Mouse (Mus musculus) cerebellum, adult 18-20 months (tissue): ENCODE data around the gene Gm17087.

Experiments
- DNase-seq, 2 experiments: peaks; one replicate each; pipeline ENCODE4 v3.0.0; 2021

Gene Gm17087

DNA sequence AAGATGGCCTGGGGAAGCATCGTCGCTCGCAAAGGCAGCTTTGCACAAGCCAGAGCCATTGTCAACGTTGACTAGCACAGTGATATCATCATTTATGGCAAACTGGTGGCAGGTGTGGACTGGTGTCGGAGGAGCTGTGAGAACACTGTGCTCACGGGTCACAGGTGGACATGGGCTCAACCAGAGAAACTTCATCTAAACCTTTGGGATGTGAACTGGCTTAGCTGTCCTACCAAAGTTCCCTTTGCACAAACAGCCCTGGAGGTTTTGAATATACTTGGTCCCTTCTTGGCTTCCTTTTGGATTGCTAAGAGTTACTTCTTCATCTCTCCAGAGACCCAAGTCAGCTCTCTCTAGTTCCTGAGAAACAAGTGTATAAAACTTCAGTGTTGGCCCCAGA, at the start of gene Gm17087:
TSS of gene Gm17087 (minus strand) at position 101 of the 400 bp plus-strand sequence.
- DNase-seq, result no peak

DNA sequence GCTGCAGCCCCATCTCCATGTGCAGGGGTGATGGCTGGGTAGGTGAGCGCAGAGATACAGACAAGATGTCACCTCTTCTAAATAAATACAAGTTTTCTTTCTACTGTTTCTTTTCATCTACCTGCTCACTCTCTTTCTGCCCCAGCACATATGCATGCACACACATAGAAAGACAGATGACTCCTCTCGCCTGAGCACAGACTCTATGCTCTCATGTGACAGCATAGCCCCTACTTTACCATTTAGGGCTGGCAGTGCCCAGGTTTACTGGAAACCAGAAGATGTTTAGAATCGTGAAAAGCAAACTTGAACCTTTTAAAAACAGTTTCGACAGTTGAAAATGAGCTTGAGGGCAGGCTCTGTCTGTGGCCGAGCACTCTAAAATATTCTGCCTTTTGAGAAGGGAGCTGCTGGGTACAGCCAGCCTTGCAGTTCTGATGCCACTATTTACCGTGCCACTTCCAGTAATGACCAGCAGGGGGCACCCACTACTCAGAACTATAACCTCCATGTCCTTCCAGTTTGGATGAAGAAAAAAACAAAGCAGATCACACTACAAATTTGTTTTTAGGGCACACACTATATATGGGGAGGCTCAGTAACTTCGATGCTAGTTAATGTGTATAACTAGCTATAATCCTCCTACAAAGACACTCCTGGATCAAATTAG, 47.3 kb upstream of the Gm17087 start:
- DNase-seq, result peak; percentile 83 to 92

DNA sequence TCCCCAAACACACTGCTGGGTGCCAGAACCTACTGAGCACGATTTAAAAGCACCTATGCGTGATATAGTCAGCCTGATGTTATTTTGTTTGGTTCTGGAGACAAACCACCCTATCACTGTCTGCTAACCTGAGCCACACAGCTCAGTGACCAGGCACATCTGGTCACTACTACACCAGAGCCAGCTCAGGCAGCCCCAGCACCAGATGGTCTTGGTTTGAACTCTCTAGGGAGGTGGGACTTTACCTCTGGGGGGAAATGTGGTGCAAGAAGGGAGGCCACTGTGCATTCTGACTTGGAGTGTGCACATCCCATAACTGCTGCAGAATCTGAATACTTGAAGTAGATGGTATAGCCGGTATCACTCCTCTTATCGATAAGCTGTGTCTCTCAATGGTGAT, 45.2 kb upstream of the Gm17087 start:
- no peak for DNase-seq

DNA sequence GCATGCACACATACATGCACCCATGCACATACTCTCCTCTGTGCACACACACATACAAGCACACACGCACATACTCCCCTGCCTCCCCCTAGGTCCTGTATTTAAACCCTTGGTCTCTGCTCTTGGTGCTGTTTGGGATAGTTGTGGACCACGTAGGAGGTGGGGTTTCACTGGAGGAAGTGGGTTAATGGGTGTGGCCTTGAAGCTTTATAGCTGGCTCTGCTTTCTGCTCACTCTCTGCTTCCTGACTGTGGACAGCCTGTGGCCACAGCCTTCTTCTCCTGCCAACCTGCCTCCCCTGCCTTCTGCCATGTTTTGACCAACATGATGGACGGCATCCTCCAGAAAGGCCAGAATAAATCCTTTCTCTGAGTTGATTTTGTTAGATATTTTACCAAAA, 39.9 kb upstream of the Gm17087 start:
- no peak for DNase-seq

DNA sequence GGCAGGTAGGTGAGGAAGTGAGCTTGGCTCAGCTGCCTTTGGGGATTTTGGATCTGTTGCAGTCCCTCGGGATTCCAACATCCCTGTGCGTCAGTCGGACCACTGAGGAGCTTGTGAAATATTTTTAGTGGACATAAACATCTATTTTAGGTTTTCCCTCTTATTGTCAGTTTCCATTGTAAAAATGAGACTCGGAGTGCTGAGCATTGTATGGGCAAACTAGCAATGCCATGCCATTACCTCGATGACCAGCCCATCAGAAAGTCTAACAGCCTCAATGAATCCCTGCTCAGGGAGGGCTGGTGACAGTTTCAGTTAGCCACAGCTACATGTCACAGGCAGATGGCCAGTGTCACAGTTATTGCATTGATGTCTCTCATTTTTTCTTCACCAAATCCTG, 39.2 kb upstream of the Gm17087 start:
- no peak for DNase-seq

DNA sequence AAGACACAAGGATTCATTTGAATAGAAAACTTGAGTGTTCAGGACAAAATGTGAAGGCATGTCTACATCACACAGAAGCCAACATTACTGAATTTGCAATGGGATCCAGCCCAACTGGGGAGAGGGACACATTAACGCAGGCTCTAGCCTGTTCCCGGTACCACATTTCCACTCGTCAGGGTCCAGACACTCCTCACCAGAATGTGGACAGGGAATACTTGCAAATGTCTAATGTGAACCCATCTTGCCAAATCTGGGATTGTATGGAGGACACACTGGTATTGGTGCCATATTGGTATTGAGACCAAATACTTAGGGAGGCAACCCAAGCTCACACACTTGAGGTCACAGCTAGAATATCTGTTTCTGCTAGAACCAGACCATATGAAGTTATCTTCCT, 36.2 kb upstream of the Gm17087 start:
- no peak for DNase-seq

DNA sequence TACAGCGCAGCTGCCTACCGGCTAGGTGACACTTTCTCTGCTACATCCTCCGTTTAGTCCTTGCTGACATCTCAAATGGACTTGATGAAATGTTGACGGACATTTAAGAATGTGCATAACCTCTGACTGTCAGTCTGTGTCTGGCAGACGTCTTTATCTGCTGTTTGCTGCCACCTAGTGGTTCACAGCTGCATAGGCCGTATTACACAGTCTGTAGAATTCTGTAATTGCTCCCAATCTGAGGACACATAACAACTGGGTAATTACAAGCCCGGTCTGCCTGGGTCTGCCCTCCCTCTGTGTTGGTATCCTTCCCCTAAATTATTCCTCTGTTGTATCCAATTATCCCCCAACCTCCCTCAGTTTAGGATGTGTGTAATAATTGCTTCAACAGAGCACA, 31.0 kb upstream of the Gm17087 start:
- peak; percentile 80 to 83 for DNase-seq

DNA sequence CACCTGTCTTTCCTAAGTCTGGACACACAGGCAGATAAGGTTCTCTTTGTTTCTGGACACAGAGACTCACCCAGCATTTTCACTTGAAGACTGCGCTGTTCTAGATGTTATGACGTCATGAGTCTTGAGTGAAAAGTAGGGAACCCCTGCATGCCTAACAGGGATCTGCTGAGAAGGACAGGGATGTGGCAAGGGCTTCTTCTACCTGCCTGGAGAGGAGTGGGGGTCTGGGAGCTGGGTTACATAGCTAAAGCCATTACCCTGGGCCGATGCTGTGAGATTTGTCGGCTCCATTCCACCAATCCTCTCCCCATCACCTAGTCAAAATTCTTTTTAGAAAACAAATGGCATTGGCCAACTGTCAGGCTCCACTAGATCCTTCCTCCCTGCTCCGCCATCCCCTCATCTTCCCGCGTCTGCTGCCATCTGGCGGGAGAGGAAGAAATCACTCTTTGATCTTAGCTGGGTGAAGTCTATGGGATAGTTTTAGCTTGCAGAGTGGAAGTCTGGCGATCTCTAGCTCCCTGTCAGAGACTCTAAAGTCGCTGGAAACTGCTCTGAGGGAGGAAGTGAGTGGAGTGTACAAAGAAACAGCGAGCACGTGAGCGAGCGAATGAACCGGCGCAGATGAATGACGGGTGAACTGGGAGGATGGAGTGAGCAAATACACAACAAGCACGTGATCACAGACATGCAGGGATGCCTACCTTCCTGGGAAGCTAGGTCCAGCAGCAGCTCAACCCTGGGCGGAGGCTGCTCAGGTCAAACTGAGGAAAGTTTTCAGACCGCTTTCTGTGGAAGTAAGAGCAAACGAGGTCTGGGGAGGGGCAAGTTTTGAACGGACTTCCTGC, 25.9 kb upstream of the Gm17087 start:
- DNase-seq, result peak; percentile 92

DNA sequence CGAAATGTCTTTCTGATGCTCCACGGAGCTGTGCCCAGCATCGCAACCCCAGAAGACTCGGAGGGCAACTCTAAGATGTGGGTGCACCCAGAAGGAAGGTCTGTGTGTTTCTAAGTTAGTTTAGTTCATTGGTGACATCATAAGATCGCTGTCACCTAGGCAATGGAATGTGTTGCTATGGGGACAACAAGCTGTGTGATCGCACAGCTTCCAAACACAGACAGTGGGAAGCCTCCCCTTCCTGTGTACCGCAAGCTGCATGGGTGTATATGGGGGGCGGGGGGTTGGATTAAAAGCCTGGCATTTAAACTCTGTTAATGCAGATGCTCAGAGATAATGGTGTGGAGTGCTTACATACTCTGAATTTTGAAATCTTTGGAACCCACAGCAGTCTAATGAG, 14.8 kb upstream of the Gm17087 start:
- no peak for DNase-seq

DNA sequence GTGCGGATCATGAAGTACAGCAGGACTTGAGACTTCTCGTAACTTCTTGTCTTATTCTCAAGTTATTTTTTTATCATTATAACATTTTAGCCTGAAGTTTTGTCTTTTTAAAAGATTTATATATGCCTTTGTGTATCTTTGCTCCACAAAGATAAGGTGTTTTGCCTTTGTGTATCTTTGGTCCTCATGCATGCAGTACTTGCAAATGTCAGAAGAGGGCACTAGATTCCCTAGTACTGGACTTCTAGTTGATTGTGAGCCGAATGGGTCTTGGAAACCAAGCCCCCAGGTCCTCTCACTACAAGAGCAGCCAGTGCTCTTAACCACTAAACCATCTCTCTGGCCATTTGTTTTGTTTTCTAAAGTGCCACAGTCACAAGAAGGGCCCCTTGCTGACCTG, 13.6 kb upstream of the Gm17087 start:
- DNase-seq, result peak; percentile 49 to 60

DNA sequence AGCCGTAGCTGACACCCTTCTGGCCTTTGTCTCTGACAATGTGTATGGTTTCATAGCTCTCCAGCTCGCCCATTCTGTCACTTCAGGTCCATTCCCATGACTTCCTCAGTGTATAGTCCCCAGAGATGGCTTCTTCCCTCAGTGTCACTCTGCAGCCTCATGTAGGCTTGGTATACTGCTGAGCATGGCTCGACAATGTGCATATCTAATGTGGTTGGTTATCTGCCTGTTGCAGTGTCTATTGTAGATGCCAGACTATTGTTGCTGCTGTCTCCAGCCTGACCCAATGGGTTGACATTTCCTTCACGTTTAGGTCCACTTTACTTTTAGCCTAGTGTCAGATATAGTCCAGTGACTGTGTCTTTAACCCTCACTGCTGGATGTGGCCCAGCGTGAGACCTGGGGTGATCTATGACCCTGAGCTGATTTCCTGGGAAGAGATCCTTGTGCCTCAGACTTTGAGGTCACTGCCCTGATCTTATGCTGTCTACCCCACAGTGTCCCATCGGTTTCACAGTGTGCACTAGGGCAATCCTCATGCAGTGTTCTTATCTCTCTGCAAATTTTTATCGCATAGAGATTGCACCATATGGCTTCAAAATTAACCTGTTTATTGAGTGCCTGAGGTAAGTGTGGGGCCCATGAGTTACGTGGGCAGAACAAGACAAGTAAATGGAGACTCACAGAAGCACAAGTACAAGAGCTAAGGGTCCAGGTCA, 7.0 kb upstream of the Gm17087 start:
- DNase-seq, result no peak

DNA sequence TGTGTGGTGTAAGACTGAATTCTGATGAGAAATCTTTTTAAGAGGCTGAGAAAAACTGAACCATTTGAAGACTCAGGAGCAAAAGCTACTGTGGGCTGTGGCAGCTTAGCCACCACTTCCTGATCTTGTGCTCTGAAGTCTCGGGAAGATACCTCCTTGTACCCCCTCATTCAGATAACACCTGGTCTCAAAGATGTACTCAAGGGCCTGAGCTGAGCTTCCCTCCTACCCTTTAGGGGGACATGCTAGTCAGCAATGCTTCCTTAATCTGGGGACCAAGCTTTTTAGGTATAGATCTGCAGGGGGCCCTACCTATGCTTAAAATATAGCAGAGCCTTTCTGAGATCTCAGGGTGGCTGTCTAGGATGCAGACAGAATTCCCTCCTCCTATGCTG, 3.9 kb downstream of the Gm17087 start:
- DNase-seq, result no peak

DNA sequence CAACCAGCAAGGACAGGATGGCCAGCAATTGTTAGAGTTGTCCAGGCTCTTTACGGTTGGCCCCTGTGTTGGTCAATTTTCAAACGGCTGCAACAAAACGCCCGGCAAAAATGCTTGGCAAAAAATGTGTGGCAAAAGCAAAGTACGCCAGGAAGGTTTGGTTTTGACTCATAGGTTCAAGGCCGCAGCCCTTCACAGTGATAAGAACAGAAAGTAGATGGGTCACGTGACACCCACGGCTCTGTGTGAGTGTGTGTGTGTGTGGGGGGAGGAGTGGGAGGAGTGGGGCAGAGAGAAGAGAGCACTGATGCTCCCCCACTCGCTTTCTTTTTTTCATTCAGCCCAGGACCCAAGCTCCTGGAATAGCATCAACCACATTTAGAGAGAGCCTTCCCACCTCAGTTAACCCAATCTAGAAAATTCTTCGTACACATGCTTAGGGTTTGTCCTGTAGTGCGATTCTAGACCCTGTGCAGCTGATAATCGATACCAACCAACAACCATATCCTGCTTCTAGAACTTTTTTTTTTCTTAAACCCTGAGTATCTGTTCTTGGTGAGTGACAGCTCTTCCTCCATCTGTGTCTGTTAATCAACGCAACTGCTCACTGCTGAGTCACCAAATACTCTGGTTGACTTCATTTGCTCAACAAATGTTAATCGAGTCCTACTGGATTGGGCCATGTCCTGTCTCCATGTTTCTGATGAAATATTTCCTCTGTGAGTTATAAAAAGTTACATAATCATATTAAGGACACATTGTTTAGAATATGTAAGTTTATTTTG, 4.5 kb downstream of the Gm17087 start:
- no peak for DNase-seq

DNA sequence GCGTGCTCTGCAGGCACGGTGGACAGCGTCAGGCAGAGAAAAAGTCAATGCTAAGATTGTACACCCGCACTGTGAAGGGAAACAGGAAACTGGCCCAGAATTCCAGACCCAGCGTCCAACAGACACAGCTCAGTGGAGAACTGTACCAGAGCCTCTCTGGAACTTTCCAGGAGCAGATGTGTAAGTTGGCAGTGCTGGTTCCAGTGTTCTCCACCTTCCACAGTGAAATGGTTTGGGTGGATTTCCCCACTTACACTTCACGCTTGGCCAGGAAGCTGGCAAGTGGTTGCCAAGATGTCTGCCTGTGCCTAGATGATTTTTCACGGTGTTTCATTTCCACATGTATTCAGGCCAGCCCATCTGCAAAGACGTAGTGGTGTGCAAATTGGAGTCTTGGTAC, 8.8 kb downstream of the Gm17087 start:
- no peak for DNase-seq

DNA sequence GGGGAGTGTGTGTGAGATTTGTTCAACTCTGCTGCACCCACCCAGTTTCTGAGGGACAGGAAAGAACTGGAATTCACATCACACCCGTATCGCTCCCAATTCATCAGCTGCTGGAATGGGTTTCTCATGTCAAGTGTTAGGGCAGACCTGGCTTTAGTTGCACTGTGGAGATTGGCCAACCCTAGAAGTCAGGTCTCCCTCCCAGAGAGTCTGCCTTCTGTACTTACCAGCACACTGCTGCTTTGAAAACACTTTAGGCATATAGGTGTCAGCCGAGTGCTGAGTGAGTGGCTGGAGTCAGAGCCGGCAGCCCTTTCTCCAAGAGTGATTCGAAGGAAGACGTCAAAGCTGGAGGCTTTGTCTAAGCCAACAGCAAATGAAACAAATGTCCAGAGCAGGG, 10.5 kb downstream of the Gm17087 start:
- DNase-seq, result peak; percentile 65 to 68

DNA sequence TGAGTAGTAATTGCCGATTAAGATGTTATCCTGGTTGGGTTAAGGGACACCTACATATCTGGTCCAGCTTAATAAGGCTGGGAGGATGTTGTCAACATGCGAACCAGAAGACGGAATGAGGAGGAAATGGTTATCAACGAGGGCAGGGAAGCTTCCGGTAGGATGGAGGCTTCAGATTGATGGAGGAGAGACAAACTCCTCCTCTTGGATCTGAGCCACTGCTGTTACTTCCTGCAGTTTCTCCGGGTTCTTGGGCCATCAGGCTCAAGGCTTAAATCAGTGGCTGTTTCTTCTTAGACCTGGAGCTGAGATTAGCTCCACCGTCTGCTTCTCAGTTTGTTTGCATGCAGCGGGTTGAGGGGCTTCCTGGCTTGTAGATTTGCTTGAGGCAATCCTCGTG, 11.0 kb downstream of the Gm17087 start:
- no peak for DNase-seq

DNA sequence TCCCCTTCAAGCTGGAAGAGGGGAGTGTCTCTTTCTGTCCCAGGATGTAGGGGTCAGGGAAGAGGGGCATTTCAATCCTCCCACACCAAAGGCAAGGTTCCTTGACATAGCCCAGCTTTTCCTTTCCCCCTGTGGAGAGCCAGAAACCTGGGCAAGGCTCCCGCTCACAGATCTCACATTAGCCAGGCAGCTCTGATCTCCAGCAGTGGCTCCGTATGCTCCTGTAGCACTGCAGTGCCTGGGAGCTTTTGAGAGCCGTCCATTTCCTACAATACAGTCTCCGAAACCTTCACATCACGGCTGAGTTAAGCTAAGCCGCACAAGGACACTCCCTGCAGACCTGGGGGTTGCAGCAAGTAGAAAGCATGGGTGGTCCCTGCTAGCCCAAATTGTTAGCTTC, 12.5 kb downstream of the Gm17087 start:
- DNase-seq, result peak; percentile 90 to 93

DNA sequence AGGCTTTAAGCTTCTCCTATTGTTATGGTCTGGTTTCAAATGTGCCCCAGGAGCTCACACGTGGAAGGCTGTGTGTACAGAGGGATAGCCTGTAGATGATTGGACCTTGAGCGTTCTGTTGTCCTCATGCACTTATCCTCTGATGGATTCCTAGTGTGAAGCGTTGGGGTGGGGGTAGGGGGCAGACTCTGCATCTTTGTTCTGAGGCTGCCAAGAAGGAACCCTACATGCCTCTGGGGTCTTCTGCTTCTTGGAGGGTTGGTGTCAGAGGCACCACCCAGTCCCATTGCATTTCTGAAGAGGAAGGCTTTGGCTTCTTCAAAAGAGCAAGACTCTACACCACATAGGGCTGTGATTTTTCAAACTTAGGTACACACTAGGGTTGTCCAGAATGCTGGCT, 13.1 kb downstream of the Gm17087 start:
- DNase-seq, result no peak

DNA sequence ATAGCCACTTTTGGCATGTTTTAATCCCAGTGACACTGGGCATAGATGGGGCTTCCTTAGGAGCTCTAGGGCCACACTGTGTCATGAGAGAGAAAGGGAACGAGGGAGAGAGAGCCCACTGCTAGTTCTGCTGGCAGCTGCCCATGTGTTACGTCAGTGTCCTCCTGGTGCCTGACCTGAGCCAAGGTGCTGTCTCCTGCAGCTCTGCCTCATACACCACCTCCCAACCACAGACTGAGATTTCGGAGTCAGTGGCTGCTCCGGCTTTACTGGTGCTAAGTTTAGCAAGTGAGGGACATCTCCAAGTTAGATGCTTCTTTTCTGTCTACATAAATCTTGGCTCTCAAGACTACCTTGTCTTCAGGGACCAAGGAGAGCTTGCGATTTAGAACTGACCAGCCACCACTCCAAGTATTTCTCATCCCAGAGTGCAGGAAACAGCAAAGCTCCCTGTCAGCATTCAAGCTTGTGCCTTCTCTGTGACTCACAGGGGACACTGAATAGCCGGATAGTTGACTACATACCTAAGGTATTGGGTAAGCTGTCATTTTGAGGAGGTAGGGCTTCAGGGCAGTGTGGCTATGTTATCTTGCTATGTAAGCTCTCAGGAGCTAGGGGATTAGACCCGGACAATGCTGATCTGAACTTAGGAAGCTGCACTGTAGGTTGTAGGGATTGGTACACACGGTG, 14.3 kb downstream of the Gm17087 start:
- peak; percentile 97 to 98 for DNase-seq

DNA sequence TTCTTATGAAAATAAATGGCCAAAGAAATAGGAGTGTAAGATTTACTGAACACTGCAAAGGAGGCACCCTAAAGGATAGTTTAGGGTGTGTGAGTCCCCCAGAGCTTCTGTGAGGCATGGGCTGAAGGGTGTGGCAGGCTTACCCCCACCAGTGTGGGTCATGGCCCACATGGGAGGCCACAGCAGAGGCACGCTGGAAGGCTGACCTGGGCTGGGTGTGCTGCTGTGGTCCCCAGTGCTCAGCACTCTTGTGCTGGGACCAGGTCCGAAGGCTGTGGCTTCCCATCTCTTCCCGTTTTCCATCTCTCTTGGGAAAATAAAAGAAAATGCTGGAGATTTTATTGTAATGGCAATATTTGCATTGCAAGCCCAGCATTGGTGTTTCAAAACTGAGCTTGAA, 15.1 kb downstream of the Gm17087 start:
- DNase-seq, result no peak

DNA sequence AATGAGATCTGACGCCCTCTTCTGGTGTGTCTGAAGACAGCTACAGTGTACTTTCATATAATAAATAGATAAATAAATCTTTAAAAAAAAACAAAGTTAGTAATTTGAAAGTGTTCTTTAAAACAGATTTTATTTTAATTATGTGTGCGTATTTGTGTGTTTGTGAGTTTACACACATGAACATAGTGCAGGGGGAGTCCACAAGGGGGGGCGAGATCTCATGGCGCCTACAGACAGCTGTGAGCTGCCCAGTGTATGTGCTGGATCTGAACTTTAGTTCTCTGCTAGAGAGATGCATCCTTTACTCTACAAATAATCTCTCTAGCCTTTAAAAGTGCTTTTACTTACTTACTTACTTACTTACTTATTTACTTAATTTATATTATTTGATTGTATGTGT, 18.0 kb downstream of the Gm17087 start:
- DNase-seq, result no peak

DNA sequence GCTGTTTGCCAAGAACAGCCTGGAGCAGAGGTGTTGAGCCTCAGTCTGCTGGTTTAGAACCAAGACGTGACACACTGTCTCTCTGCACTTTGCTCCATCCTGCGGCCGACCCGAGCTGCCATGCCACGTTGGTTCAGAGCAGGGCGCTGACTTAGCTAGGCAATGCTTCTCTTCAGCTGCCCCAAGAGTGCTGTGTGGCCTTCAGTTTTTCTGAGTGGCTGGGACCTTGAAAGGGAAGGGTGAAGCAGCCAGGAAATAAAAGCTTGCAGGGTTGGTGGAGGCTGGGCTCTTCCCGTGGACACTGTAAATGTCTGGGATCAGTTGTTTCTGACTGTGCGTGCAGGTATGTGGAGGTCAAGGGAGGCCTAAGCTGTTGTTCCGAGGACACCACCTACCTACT, 20.4 kb downstream of the Gm17087 start:
- DNase-seq, result no peak
